Mouse (Mus musculus) embryonic facial prominence, embryonic 11.5 days (tissue): ENCODE measurements around the gene Arsk. TPM values are rescaled to one million over a fixed set of nuclear protein-coding genes. Genes with fewer than 3 reads are reported as not detected.

Experiments used
- ATAC-seq: fragments of 200-750 bp; cut with Nextera tagmentation; replicated peaks from 2 replicates; pipeline ENCODE4 v1.8.0; 2017; ENCODE audit warnings: low read depth; ENCODE audit not compliant: insufficient number of reproducible peaks, low FRiP score, low TSS enrichment
- DNase-seq: peaks from one replicate; pipeline ENCODE4 v3.0.0-alpha.2; 2015; ENCODE audit warnings: low spot score
- H3K27ac ChIP-seq: fragments of 300-500 bp; sonication (generic); replicated peaks from 2 replicates; pipeline ENCODE4 v1.5.1; 2014; ENCODE audit warnings: mild to moderate bottlenecking, low read depth, low read length, control low read depth
- H3K27me3 ChIP-seq: fragments of 300-500 bp; sonication (generic); 2 replicates; pipeline ENCODE4 v1.6.1; 2014; ENCODE audit warnings: mild to moderate bottlenecking, low read length, moderate library complexity, mixed read lengths; ENCODE audit not compliant: control insufficient read depth, insufficient read depth
- H3K36me3 ChIP-seq: fragments of 300-500 bp; sonication (generic); replicated peaks from 2 replicates; pipeline ENCODE4 v1.6.1; 2014; ENCODE audit warnings: low read depth, mild to moderate bottlenecking, low read length, moderate library complexity, mixed read lengths; ENCODE audit not compliant: control insufficient read depth, insufficient read depth
- H3K4me1 ChIP-seq: fragments of 300-500 bp; sonication (generic); 2 replicates; pipeline ENCODE4 v1.6.1; 2014; ENCODE audit warnings: low read length, mixed read lengths; ENCODE audit not compliant: control insufficient read depth, insufficient read depth
- H3K4me2 ChIP-seq: fragments of 300-500 bp; sonication (generic); 2 replicates; pipeline ENCODE4 v1.6.1; 2014; ENCODE audit warnings: low read depth, mild to moderate bottlenecking, control low read depth, low read length, moderate library complexity
- H3K4me3 ChIP-seq: fragments of 300-500 bp; sonication (generic); 2 replicates; pipeline ENCODE4 v1.5.1; 2014; ENCODE audit warnings: low read depth, low read length, control low read depth
- H3K9ac ChIP-seq: fragments of 300-500 bp; sonication (generic); replicated peaks from 2 replicates; pipeline ENCODE4 v1.6.1; 2014; ENCODE audit warnings: mild to moderate bottlenecking, control low read depth, low read length
- H3K9me3 ChIP-seq: fragments of 300-500 bp; sonication (generic); replicated peaks from 2 replicates; pipeline ENCODE4 v1.6.1; 2016; ENCODE audit warnings: mild to moderate bottlenecking, low read length, inconsistent platforms, mixed read lengths; ENCODE audit not compliant: control insufficient read depth
- WGBS: fragments of 180-500 bp; shearing (Covaris S2); extraction: QIAGEN DNeasy Blood & Tissue Kit; methylation state at CpG from one replicate; pipeline ENCODE4 v1.1.7; 2014; 5-methylcytosine and 5-hydroxymethylcytosine counted together
- polyA plus RNA-seq: library from polyadenylated mRNA; unstranded; fragments of >200 nt; fragmentation: Nextera tagmentation; extraction: Ambion mirVana; gene quantifications from 2 replicates; pipeline ENCODE4 v1.2.1, GENCODE M21; 2014

Gene Arsk
- polyA plus RNA-seq, 1 experiment from 2014 or later, result 8.1 TPM

DNA sequence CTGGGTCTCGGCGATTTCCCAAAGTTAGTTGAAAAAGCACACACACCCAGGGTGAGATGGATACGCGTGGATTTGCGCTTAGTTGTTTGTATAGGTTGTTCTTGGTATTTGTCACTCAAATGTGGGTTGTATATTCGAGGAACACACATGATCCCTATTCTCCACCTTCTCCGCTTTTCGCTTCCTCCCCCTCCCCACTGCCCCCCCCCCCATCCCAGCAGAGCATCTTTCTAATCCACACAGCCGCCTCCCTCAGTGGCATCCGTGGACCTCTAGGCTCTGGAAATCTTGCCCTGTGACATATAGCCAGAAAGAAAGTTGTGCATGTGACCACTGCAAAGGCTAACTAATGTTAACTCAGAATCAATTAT lies 41.6 kb downstream of the Arsk start, which contains the start of gene Gpr150:
Gene Gpr150, minus strand, starts transcription at position 101 of the 371 bp plus-strand sequence.
- peaks cover 31% of the 10 kb centered on the region for H3K27me3 ChIP-seq
- ATAC-seq, result no peak
- no peaks in the 10 kb centered on the region for H3K36me3 ChIP-seq
- H3K4me3 ChIP-seq, result peak within 1 kb of the TSS; percentile 44
- no peaks in the 10 kb centered on the region for H3K9me3 ChIP-seq
- peak within 1 kb of the TSS; percentile 74 for H3K4me2 ChIP-seq
- peaks cover 5% of the 10 kb centered on the region; the same call in 1 of the 2 replicates for H3K4me1 ChIP-seq
- WGBS, result 11% methylated on average over 10 of the region's 10 CpGs
- no peak for DNase-seq
- H3K9ac ChIP-seq, result peak within 1 kb of the TSS; percentile 53
- no peak within 1 kb of the TSS for H3K27ac ChIP-seq

DNA sequence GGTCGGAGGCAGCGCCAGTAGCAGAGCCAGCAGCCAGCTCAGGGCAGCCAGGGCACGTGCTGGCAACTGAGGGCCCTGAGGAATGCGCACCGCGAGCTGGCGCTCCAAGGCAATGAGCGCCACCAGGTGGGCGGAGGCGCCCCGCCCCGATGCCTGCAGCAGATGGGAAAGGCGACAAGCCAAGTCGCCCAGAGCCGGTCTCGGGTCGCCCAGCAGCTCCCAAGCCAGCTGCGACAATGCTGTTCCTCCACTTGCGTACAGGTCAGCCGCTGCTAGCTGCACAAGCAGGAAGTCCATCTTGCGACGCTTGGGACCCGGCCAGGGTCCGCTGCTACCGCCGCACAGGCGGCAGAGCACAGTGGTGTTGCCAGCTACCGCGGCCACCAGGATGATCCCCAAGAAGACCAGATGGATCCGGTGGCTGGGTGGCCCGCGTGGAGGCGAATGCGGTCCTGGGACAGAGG lies 42.2 kb downstream of the Arsk start:
- ATAC-seq (peak; percentile 94), DNase-seq (peak; percentile 79)
- H3K4me1 ChIP-seq, result peaks cover 5% of the 10 kb centered on the region; the same call in 1 of the 2 replicates
- H3K4me2 ChIP-seq, result peak overlapping the region; percentile 74
- 0% methylated on average over 34 of the region's 34 CpGs for WGBS
- H3K36me3 ChIP-seq, result no peaks in the 10 kb centered on the region
- peak overlapping the region; percentile 53 for H3K9ac ChIP-seq
- no peak overlapping the region for H3K27ac ChIP-seq
- H3K4me3 ChIP-seq, result peak overlapping the region; percentile 44
- no peaks in the 10 kb centered on the region for H3K9me3 ChIP-seq
- H3K27me3 ChIP-seq, result peaks cover 31% of the 10 kb centered on the region

DNA sequence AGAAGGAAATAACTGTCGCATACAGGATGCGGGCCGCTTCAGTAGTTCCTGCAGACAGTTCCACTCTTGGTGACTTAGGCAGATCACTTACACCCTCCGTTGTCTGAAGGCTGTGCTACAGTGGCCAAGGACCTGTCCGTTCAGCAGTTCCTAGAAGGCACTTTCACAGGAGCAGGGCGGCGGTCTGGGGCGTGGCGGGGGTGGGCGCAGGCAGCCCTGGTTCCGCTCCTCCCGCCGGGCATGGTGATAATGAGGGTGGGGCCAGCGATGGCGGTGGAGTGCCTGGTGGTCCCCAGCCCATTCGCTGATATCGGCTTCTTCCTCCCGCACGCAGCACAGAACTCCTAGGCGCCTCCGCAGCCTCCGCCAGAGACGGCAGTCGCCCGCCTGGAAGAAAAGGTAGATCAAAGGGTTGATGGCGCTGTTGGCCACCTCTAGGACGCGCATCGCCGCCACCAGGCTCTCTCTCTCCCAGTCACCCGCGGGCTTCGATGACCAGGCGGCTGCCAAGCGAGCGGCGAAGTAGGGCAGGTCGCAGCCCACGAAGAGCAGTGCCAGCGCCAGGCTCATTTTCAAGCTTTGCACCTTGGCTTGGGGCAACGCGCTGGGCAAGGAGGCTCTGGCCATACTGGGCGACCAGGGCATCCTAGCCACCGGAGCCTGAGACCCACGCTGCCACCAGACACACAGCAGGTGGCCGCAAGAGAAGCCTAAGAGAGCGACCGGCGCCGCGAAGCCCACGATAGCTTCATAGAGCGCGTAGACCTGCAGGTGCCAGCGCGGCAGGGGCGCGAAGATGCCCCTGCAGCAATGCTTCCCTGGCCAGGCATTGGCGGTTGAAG lies 42.8 kb downstream of the Arsk start:
- ATAC-seq (peak; percentile 68), DNase-seq (peak; percentile 32)
- 1% methylated on average over 59 of the region's 59 CpGs for WGBS
- Histone ChIP-seq H3K4me2 (peak overlapping the region; percentile 74), H3K4me3 (peak overlapping the region; percentile 44), H3K4me1 (peaks cover 5% of the 10 kb centered on the region; the same call in 1 of the 2 replicates), H3K9ac (peak overlapping the region; percentile 53), H3K9me3 (no peaks in the 10 kb centered on the region), H3K36me3 (no peaks in the 10 kb centered on the region), H3K27ac (no peak overlapping the region), H3K27me3 (peaks cover 31% of the 10 kb centered on the region)

DNA sequence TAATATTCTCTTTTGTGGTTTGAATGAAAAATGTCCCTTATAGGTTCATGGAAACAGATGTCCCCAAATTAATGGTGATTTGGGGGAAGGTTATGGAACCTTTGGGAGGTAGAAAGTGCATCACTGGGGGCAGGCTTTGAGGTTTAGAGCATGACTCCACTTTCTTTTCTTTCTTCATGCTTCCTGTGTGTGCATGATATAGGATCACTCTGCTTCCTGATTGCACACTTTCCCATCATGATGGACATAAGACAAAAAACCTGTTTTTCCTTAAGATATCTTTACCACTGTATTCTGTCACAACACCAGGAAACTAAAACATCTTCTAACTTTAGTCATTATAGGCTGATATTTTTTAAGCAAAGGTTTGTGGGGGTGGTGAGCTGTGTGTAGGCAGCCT lies 53.5 kb downstream of the Arsk start:
- no peak overlapping the region for H3K4me2 ChIP-seq
- H3K4me1 ChIP-seq, result no peaks in the 10 kb centered on the region
- ATAC-seq, result no peak
- no peaks in the 10 kb centered on the region for H3K36me3 ChIP-seq
- no peak overlapping the region for H3K4me3 ChIP-seq
- no peak overlapping the region for H3K27ac ChIP-seq
- no peak overlapping the region for H3K9ac ChIP-seq
- no peaks in the 10 kb centered on the region for H3K27me3 ChIP-seq
- no peak for DNase-seq
- no peaks in the 10 kb centered on the region for H3K9me3 ChIP-seq

DNA sequence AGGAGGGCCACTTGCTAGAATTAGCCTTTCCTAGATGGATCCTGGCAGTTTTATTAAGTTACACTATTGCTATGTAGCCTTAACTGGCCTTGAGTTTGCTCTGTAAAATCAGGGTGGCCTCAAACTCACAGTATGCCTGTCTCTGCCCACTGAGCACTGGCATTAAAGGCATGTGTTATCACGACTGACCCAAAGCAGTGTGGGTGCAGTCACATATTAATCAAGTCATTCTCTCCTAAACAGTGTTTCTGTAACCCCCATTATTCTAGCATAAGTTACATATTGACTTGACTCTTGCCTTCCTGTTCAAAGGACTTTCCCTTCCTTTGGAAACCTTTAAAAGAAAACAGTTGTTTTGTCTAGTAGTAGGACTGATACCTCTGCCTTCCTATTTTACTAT lies 56.0 kb downstream of the Arsk start:
- ATAC-seq (no peak), DNase-seq (no peak)
- Histone ChIP-seq H3K9me3 (no peaks in the 10 kb centered on the region), H3K4me2 (no peak overlapping the region), H3K27ac (no peak overlapping the region), H3K4me1 (no peaks in the 10 kb centered on the region), H3K9ac (no peak overlapping the region), H3K4me3 (no peak overlapping the region), H3K36me3 (no peaks in the 10 kb centered on the region), H3K27me3 (no peaks in the 10 kb centered on the region)
- 78% methylated on average over 1 of the region's 1 CpGs for WGBS

DNA sequence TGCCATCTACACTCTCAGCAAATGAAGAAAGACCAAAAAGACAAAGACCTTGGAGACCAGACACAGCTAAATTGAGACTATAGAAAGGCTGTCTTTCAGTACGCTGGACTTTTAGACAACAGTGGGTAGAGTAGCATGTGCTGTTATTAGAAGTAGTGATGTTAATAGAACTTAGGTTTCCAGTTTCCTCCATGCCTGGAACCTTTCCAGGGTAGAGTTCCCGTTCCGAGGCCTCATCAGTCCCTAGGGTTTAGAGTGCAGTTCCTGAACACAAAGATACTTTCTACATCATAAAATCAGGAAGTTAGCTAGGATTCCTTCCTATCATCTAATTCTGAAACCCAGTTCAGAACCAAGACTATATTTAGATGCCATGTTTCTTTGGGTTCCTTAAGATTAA lies 73.9 kb downstream of the Arsk start:
- H3K27ac ChIP-seq, result no peak overlapping the region
- no peaks in the 10 kb centered on the region for H3K4me1 ChIP-seq
- H3K9ac ChIP-seq, result no peak overlapping the region
- H3K4me2 ChIP-seq, result no peak overlapping the region
- DNase-seq (no peak), ATAC-seq (no peak)
- no peaks in the 10 kb centered on the region for H3K36me3 ChIP-seq
- no peaks in the 10 kb centered on the region for H3K9me3 ChIP-seq
- H3K27me3 ChIP-seq, result no peaks in the 10 kb centered on the region
- WGBS, result 77% methylated on average over 3 of the region's 3 CpGs
- H3K4me3 ChIP-seq, result no peak overlapping the region

DNA sequence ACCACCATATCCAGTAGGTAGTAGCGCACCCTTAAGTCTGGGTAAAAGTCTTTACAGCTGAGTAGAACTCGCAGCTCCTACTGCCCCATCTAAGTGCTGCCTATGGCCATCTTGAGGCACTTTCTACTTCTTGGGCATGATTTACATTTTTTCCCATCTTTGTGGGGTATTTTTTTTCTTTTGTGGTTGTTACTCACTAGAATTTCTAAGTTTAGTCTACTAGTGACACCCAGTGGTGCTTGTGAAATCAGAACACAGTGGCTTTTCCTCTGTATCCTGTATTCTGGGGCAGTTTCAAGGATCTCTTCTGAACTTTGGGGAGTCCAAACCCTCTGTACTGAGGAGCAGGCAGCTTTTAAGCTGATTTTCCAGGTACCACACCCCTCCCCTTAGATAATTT lies 76.7 kb downstream of the Arsk start:
- no peaks in the 10 kb centered on the region for H3K4me1 ChIP-seq
- H3K27ac ChIP-seq, result no peak overlapping the region
- ATAC-seq (no peak), DNase-seq (peak; percentile 4)
- WGBS, result 92% methylated on average over 2 of the region's 2 CpGs
- H3K36me3 ChIP-seq, result no peaks in the 10 kb centered on the region
- no peaks in the 10 kb centered on the region for H3K9me3 ChIP-seq
- H3K4me2 ChIP-seq, result no peak overlapping the region
- no peak overlapping the region for H3K4me3 ChIP-seq
- H3K9ac ChIP-seq, result no peak overlapping the region
- H3K27me3 ChIP-seq, result no peaks in the 10 kb centered on the region

DNA sequence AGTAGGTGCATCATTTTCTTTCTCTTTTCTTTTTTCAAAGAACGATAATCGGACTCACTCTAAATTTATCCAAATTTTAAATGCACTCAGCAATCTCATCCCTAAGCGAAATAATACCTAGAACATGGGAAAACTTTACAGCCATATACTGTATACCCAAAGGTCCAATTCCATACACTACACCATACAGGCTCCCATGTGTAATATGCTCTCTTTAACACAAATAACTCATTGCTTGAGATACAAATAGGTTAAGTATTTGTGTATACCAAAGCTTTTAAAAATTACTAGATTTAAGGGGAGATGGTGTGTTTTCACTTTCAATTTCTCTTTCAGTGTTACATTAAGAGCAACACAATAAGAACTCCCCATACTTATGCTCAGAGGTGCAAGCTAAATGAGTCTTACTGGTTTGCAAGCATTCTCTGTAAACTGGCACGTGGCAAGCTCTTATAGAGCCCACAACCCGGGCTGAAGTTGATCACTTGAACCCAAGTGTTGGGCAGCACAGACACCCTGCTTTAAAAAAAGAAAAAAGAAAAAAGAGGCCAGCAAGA lies 79.5 kb downstream of the Arsk start:
- Histone ChIP-seq H3K4me3 (peak overlapping the region; percentile 74), H3K9ac (no peak overlapping the region), H3K36me3 (no peaks in the 10 kb centered on the region), H3K27ac (no peak overlapping the region), H3K9me3 (no peaks in the 10 kb centered on the region), H3K4me1 (no peaks in the 10 kb centered on the region), H3K4me2 (peak overlapping the region; percentile 21; the same call in 1 of the 2 replicates), H3K27me3 (no peaks in the 10 kb centered on the region)
- 47% methylated on average over 5 of the region's 5 CpGs for WGBS
- peak; percentile 69 for ATAC-seq
- no peak for DNase-seq
